Mouse (Mus musculus): ENCODE measurements around the gene Adcyap1r1.

GRCm38 (mm10) chr6:55461141-55461540 lies 9.4 kb downstream of the Adcyap1r1 start:
- no peak for TF ChIP-seq TAL1 (IDR thresholded peaks at IDR 0.05; ENCODE audit: low read length)
- no peak for TF ChIP-seq GATA1 (IDR thresholded peaks at IDR 0.05; ENCODE audit: low read length)
